Comparison of ENCODE assay signal across 22 mouse cellular contexts in the genomic region with DNA sequence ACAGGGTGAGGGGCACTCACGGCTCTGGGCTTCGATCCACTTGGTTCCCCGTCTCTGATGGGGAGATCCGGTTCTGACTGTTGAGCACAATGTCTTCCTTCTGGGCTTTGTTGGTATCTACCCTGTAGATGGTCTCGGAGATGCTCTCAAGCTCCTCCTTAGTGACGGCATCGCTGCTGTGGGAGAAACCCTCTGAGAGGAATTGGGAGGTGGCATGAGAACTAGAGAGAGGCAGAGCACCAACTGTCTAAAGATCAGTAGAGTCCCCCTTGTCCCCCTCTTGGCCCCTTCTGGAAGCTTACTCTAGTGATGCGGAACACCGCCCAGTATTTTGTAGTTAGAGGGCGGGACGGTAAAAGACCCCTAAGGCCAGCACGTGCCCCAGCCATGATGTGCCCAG. TPM values are rescaled to one million over a fixed set of nuclear protein-coding genes. Genes with fewer than 3 reads are reported as not detected.
A peak's percentile ranks its signal among the peaks of the same experiment; 100 is the strongest.
DNase-seq lines count a peak whose midpoint lies in the region; ATAC-seq and TF ChIP-seq lines count a peak whose summit lies in the region.
"Had no signal": no experiment of that assay in that cellular context is flagged by ENCODE, and none has a peak within 500 bp of the region (broad histone marks: within the 10 kb centered on the region; RNA-seq: fewer than 3 reads in every experiment).

No protein-coding gene starts in this region.

- no peak for TF ChIP-seq EP300 in CH12.LX (IDR thresholded peaks at IDR 0.05; ENCODE audit: low read length)

- H3K9me3 ChIP-seq in heart, embryonic 15.5 days (replicated peaks): no peaks in the 10 kb centered on the region
- peaks cover 12% of the 10 kb centered on the region for H3K9me3 ChIP-seq in CH12.LX (replicated peaks; ENCODE audit: low read length)
- no peaks in the 10 kb centered on the region for H3K9me3 ChIP-seq in limb, embryonic 10.5 days (replicated peaks)
- H3K9me3 ChIP-seq: forebrain, embryonic 13.5 days; heart, embryonic 13.5 days; hindbrain, embryonic 15.5 days; intestine, embryonic 15.5 days; limb, embryonic 12.5 days; neural tube, embryonic 15.5 days had no signal

- intact Hi-C loops in heart, postnatal 14 days (cut with DNase I): loop anchor here (2.0 to 5.0 kb wide), 3 partner anchors 47 to 233 kb away; partner anchors contain the start of gene Rapgef3

- no peaks in the 10 kb centered on the region for H3K27me3 ChIP-seq in heart, embryonic 15.5 days
- no peaks in the 10 kb centered on the region for H3K27me3 ChIP-seq in CH12.LX (replicated peaks)
- H3K27me3 ChIP-seq in limb, embryonic 10.5 days (ENCODE audit: low read depth, poor library complexity, severe bottlenecking): no peaks in the 10 kb centered on the region
- H3K27me3 ChIP-seq: forebrain, embryonic 13.5 days; hindbrain, embryonic 15.5 days; intestine, embryonic 15.5 days; limb, embryonic 12.5 days; neural tube, embryonic 15.5 days; Patski had no signal

- dilution Hi-C loops in CH12.LX (cut with MboI; ENCODE audit: extremely low pct_ligation_motif_present, extremely low pct_unique_long_range_greater_than_20kb, low sequenced_read_pairs): no loop called here

- no peak overlapping the region for H3K9ac ChIP-seq in heart, embryonic 15.5 days
- H3K9ac ChIP-seq in CH12.LX (ENCODE audit: insufficient read depth, low read depth): no peak overlapping the region
- H3K9ac ChIP-seq: forebrain, embryonic 13.5 days; hindbrain, embryonic 15.5 days; intestine, embryonic 15.5 days; limb, embryonic 12.5 days; neural tube, embryonic 15.5 days had no signal

- H3K4me2 ChIP-seq in heart, embryonic 15.5 days: no peak overlapping the region
- H3K4me2 ChIP-seq in CH12.LX (ENCODE audit: insufficient read depth, low read depth, poor library complexity, severe bottlenecking): no peak overlapping the region
- H3K4me2 ChIP-seq: forebrain, embryonic 13.5 days; heart, embryonic 13.5 days; hindbrain, embryonic 15.5 days; intestine, embryonic 15.5 days; limb, embryonic 12.5 days; neural tube, embryonic 15.5 days had no signal

- DNase-seq in heart, postnatal 14 days: no peak
- no peak for DNase-seq in layer of hippocampus, adult 2 months (ENCODE audit: low spot score in 2 of 2)
- DNase-seq in layer of hippocampus, adult 9-11 months: no peak
- DNase-seq in CH12.LX (ENCODE audit: extremely low read depth): no peak
- no peak for DNase-seq in limb, embryonic 10.5 days (ENCODE audit: low spot score)
- no peak for DNase-seq in left cerebral cortex, adult 18-20 months (ENCODE audit: low spot score in 2 of 2)
- DNase-seq: adrenal gland, adult 8-10 months; B cell, adult 2 months; cerebellum, adult 9-11 months; gastrocnemius, postnatal 10 days; right cerebral cortex, postnatal 14 days had no signal

- H3K27ac ChIP-seq in heart, embryonic 15.5 days: peak overlapping the region; percentile 76
- H3K27ac ChIP-seq in layer of hippocampus, adult 2 months: peak overlapping the region; percentile 78; the same call in 1 of the 2 replicates
- peak overlapping the region; percentile 44 for H3K27ac ChIP-seq in CH12.LX (ENCODE audit: insufficient read depth, low read depth)
- 0 out of 2 replicates have a peak overlapping the region, but pooled peaks have one; percentile 46 for H3K27ac ChIP-seq in limb, embryonic 10.5 days
- H3K27ac ChIP-seq: forebrain, embryonic 13.5 days; hindbrain, embryonic 15.5 days; intestine, embryonic 15.5 days; limb, embryonic 12.5 days; neural tube, embryonic 15.5 days had no signal

- no peak for TF ChIP-seq CTCF in layer of hippocampus, adult 2 months (conservative IDR thresholded peaks at IDR 0.05)
- TF ChIP-seq CTCF in CH12.LX (conservative IDR thresholded peaks at IDR 0.05 in 1 of 2, IDR thresholded peaks at IDR 0.05 in 1 of 2; ENCODE audit: low read depth in 2 of 2, low read length in 2 of 2): no peak

- WGBS in heart, embryonic 15.5 days: 92% methylated on average over 12 of the region's 12 CpGs
- WGBS in limb, embryonic 10.5 days: 91% methylated on average over 12 of the region's 12 CpGs

- no peak for ATAC-seq in heart, embryonic 15.5 days (replicated peaks; ENCODE audit: insufficient number of reproducible peaks, insufficient read depth, low FRiP score, low read depth)
- ATAC-seq in CD4-positive, CD25-positive, alpha-beta regulatory T cell, adult 4 months: no peak
- ATAC-seq: forebrain, embryonic 13.5 days; intestine, embryonic 15.5 days; midbrain, embryonic 16.5 days; Patski had no signal

- no peaks in the 10 kb centered on the region for H3K36me3 ChIP-seq in heart, embryonic 15.5 days
- peaks cover 33 to 71% of the 10 kb centered on the region in 2 experiments for H3K36me3 ChIP-seq in CH12.LX (replicated peaks in 1 of 2; ENCODE audit: control insufficient read depth in 1 of 2, insufficient read depth in 1 of 2, low read length in 1 of 2)
- no peaks in the 10 kb centered on the region for H3K36me3 ChIP-seq in limb, embryonic 10.5 days
- H3K36me3 ChIP-seq: heart, embryonic 13.5 days; hindbrain, embryonic 15.5 days; intestine, embryonic 15.5 days; limb, embryonic 12.5 days; neural tube, embryonic 15.5 days had no signal

- in situ Hi-C loops in CH12.LX (cut with MboI; ENCODE audit: low pct_ligation_motif_present, low pct_unique_long_range_greater_than_20kb, low sequenced_read_pairs): loop anchor here (5.0 to 10.0 kb wide), 5 partner anchors 33 to 225 kb away; partner anchors contain the start of gene Slc48a1

- peaks cover 4% of the 10 kb centered on the region for H3K79me2 ChIP-seq in CH12.LX (replicated peaks; ENCODE audit: control insufficient read depth, extremely low read depth, insufficient read depth, poor library complexity, severe bottlenecking)

- peaks cover 21% of the 10 kb centered on the region for H3K4me1 ChIP-seq in heart, embryonic 15.5 days (replicated peaks)
- H3K4me1 ChIP-seq in CH12.LX (ENCODE audit: control insufficient read depth in 1 of 2, insufficient read depth in 2 of 2): peaks cover 45 to 83% of the 10 kb centered on the region in 2 experiments
- H3K4me1 ChIP-seq in limb, embryonic 10.5 days: peaks cover 23% of the 10 kb centered on the region
- H3K4me1 ChIP-seq: forebrain, embryonic 13.5 days; hindbrain, embryonic 15.5 days; intestine, embryonic 15.5 days had no signal

- no peak for TF ChIP-seq POLR2A in CH12.LX (IDR thresholded peaks at IDR 0.05; ENCODE audit: low read depth, low read length)

- no peak for TF ChIP-seq RAD21 in CH12.LX (IDR thresholded peaks at IDR 0.05; ENCODE audit: low read depth, low read length)

- no peak overlapping the region for H3K4me3 ChIP-seq in heart, embryonic 15.5 days
- H3K4me3 ChIP-seq in layer of hippocampus, adult 2 months: no peak overlapping the region
- no peak overlapping the region for H3K4me3 ChIP-seq in CH12.LX (replicated peaks in 1 of 3; ENCODE audit: low read depth in 2 of 3, low read length in 2 of 3, poor library complexity in 1 of 3)
- H3K4me3 ChIP-seq in limb, embryonic 10.5 days: no peak overlapping the region
- H3K4me3 ChIP-seq: forebrain, embryonic 13.5 days; heart, embryonic 13.5 days; hindbrain, embryonic 15.5 days; intestine, embryonic 15.5 days; limb, embryonic 12.5 days; neural tube, embryonic 15.5 days had no signal

TF ChIP-seq in CH12.LX, 34 proteins besides CTCF, POLR2A, EP300 and RAD21 (continues in another document):
- TF ChIP-seq HCFC1 (IDR thresholded peaks at IDR 0.05; ENCODE audit: low read depth, low read length) (no peak), SIN3A (IDR thresholded peaks at IDR 0.05; ENCODE audit: low read length) (no peak)

RNA-seq across cellular contexts. Expression of gene Endou, which starts 11.6 kb away (rescaled TPM):
- polyA plus RNA-seq in heart, embryonic 15.5 days (2015; fragmentation: Nextera tagmentation; extraction: Ambion mirVana): 0.86 and 3.5 TPM in 2 replicates
- 1 to 10 TPM; 1.8 to 4.9 TPM for total RNA-seq in heart, postnatal 14 days (2021)
- under 1 TPM; 0.59 to 0.96 TPM for total RNA-seq in layer of hippocampus, adult 2 months (2021)
- total RNA-seq in CH12.LX (2012; rRNA removed) (38.9 and 49.5 TPM in 2 replicates), CH12.LX (2014; rRNA removed) (60.5 and 66.9 TPM in 2 replicates)
- 64.0 and 69.8 TPM in 2 replicates for polyA plus RNA-seq in CH12.LX (2012; ENCODE audit: insufficient read length, low read depth)
- polyA plus RNA-seq in limb, embryonic 10.5 days (2016; fragmentation: Nextera tagmentation; extraction: Ambion mirVana): 0.16 and 0.26 TPM in 2 replicates
- polyA plus RNA-seq in CD4-positive, CD25-positive, alpha-beta regulatory T cell, adult 4 months (2017; shearing (Covaris generic)): under 1 TPM in 1 of 2 experiments, not detected in 1; 0.22 TPM
- total RNA-seq in left cerebral cortex, adult 18-20 months (2021): 1 to 10 TPM; 5.2 to 5.4 TPM
- polyA plus RNA-seq: embryonic facial prominence, embryonic 11.5 days had no signal

RNA-seq across cellular contexts. Expression of gene Rpap3, which starts 13.9 kb away (rescaled TPM):
- polyA plus RNA-seq in heart, embryonic 15.5 days (2015; fragmentation: Nextera tagmentation; extraction: Ambion mirVana): 16.8 and 18.7 TPM in 2 replicates
- total RNA-seq in heart, postnatal 14 days (2021): 10 to 100 TPM; 11.5 to 12.4 TPM
- total RNA-seq in layer of hippocampus, adult 2 months (2021): 10 to 100 TPM; 25.6 to 25.9 TPM
- total RNA-seq in CH12.LX (2012; rRNA removed): 43.1 and 51.8 TPM in 2 replicates
- total RNA-seq in CH12.LX (2014; rRNA removed): 73.7 and 88.8 TPM in 2 replicates
- polyA plus RNA-seq in CH12.LX (2012; ENCODE audit: insufficient read length, low read depth): 69.1 and 83.7 TPM in 2 replicates
- polyA plus RNA-seq in limb, embryonic 10.5 days (2016; fragmentation: Nextera tagmentation; extraction: Ambion mirVana): 36.2 and 36.3 TPM in 2 replicates
- 10 to 100 TPM; 25.7 to 31.8 TPM for polyA plus RNA-seq in CD4-positive, CD25-positive, alpha-beta regulatory T cell, adult 4 months (2017; shearing (Covaris generic))
- 10 to 100 TPM; 29.2 to 29.7 TPM for total RNA-seq in left cerebral cortex, adult 18-20 months (2021)

RNA-seq across cellular contexts. Expression of gene Rapgef3, which starts 48.3 kb away (rescaled TPM):
- polyA plus RNA-seq in heart, embryonic 15.5 days (2015; fragmentation: Nextera tagmentation; extraction: Ambion mirVana): 20.0 and 24.0 TPM in 2 replicates
- 10 to 100 TPM; 32.7 to 34.3 TPM for total RNA-seq in heart, postnatal 14 days (2021)
- total RNA-seq in layer of hippocampus, adult 2 months (2021): 10 to 100 TPM; 45.5 to 46.8 TPM
- 2.8 and 3.4 TPM in 2 replicates for total RNA-seq in CH12.LX (2012; rRNA removed)
- total RNA-seq in CH12.LX (2014; rRNA removed): 2.2 and 3.2 TPM in 2 replicates
- polyA plus RNA-seq in CH12.LX (2012; ENCODE audit: insufficient read length, low read depth): 1.7 and 2.5 TPM in 2 replicates
- 6.4 and 6.7 TPM in 2 replicates for polyA plus RNA-seq in limb, embryonic 10.5 days (2016; fragmentation: Nextera tagmentation; extraction: Ambion mirVana)
- polyA plus RNA-seq in CD4-positive, CD25-positive, alpha-beta regulatory T cell, adult 4 months (2017; shearing (Covaris generic)): 1 to 10 TPM in 1 of 2 experiments, under 1 TPM in 1; 0.31 to 1.5 TPM
- 10 to 100 TPM; 42.6 to 44.7 TPM for total RNA-seq in left cerebral cortex, adult 18-20 months (2021)

RNA-seq across cellular contexts. Expression of gene Slc48a1, which starts 58.8 kb away (rescaled TPM):
- polyA plus RNA-seq in heart, embryonic 15.5 days (2015; fragmentation: Nextera tagmentation; extraction: Ambion mirVana): 64.3 and 76.8 TPM in 2 replicates
- total RNA-seq in heart, postnatal 14 days (2021): 10 to 100 TPM; 78.3 to 78.9 TPM
- total RNA-seq in layer of hippocampus, adult 2 months (2021): 100 to 1,000 TPM; 133 to 135 TPM
- total RNA-seq in CH12.LX (2012; rRNA removed) (35.0 and 39.4 TPM in 2 replicates), CH12.LX (2014; rRNA removed) (23.2 and 25.4 TPM in 2 replicates)
- 50.6 and 56.0 TPM in 2 replicates for polyA plus RNA-seq in CH12.LX (2012; ENCODE audit: insufficient read length, low read depth)
- polyA plus RNA-seq in limb, embryonic 10.5 days (2016; fragmentation: Nextera tagmentation; extraction: Ambion mirVana): 17.0 and 23.5 TPM in 2 replicates
- 10 to 100 TPM; 33.9 to 37.1 TPM for polyA plus RNA-seq in CD4-positive, CD25-positive, alpha-beta regulatory T cell, adult 4 months (2017; shearing (Covaris generic))
- total RNA-seq in left cerebral cortex, adult 18-20 months (2021): 100 to 1,000 TPM; 154 to 168 TPM

Comparison
In these comparisons a context has a peak if more than half of its experiments do, and no peak if none do; other contexts are left out.
1. RNA of gene Endou, which starts 11.6 kb away (total RNA-seq): 38.9 to 66.9 TPM in CH12.LX; 5.2 to 5.4 TPM in left cerebral cortex, adult 18-20 months, 1.8 to 4.9 TPM in heart, postnatal 14 days and 0.59 to 0.96 TPM in layer of hippocampus, adult 2 months; every median in the first group is over 4 times any median in the second.
2. RNA of gene Rapgef3, which starts 48.3 kb away (total RNA-seq): 45.5 to 46.8 TPM in layer of hippocampus, adult 2 months, 42.6 to 44.7 TPM in left cerebral cortex, adult 18-20 months and 32.7 to 34.3 TPM in heart, postnatal 14 days; 2.2 to 3.4 TPM in CH12.LX; every median in the first group is over 4 times any median in the second.
3. Peak in every context shown above with its lines, with median percentiles within 50 percentile points of each other: H3K27ac ChIP-seq.